Mouse (Mus musculus) embryonic facial prominence, embryonic 10.5 days (tissue): Measurements from ENCODE around the gene Arhgef33. TPM values are rescaled to one million over a fixed set of nuclear protein-coding genes. Genes with fewer than 3 reads are reported as not detected.

ENCODE experiments used
- DNase-seq: peaks from one replicate; pipeline ENCODE4 v3.0.0-alpha.2; 2017; ENCODE audit warnings: low spot score
- H3K27ac ChIP-seq: fragments of 300-500 bp; sonication (generic); replicated peaks from 2 replicates; pipeline ENCODE4 v1.5.1; 2016; ENCODE audit warnings: mild to moderate bottlenecking
- H3K27me3 ChIP-seq: fragments of 300-500 bp; sonication (generic); replicated peaks from 2 replicates; pipeline ENCODE4 v1.6.1; 2016; ENCODE audit warnings: low read depth, mild to moderate bottlenecking; ENCODE audit not compliant: poor library complexity, severe bottlenecking
- H3K36me3 ChIP-seq: fragments of 300-500 bp; sonication (generic); replicated peaks from 2 replicates; pipeline ENCODE4 v1.6.1; 2016; ENCODE audit warnings: mild to moderate bottlenecking, moderate library complexity
- H3K4me1 ChIP-seq: fragments of 300-500 bp; sonication (generic); 2 replicates; pipeline ENCODE4 v1.6.1; 2016
- H3K4me3 ChIP-seq: fragments of 300-500 bp; sonication (generic); 2 replicates; pipeline ENCODE4 v1.5.1; 2016; ENCODE audit warnings: mild to moderate bottlenecking, moderate library complexity
- H3K9me3 ChIP-seq: fragments of 300-500 bp; sonication (generic); 2 replicates; pipeline ENCODE4 v1.6.1; 2016; ENCODE audit warnings: mild to moderate bottlenecking
- WGBS: fragments of 180-500 bp; shearing (Covaris S2); methylation state at CpG from one replicate; pipeline ENCODE4 v1.1.7; 2016; 5-methylcytosine and 5-hydroxymethylcytosine counted together
- polyA plus RNA-seq: library from polyadenylated mRNA; unstranded; fragments of >200 nt; fragmentation: Nextera tagmentation; extraction: Ambion mirVana; gene quantifications from 2 replicates; pipeline ENCODE4 v1.2.1, GENCODE M21; 2016

Arhgef33 gene
- polyA plus RNA-seq, 1 experiment from 2014 or later, result 0.70 TPM

DNA sequence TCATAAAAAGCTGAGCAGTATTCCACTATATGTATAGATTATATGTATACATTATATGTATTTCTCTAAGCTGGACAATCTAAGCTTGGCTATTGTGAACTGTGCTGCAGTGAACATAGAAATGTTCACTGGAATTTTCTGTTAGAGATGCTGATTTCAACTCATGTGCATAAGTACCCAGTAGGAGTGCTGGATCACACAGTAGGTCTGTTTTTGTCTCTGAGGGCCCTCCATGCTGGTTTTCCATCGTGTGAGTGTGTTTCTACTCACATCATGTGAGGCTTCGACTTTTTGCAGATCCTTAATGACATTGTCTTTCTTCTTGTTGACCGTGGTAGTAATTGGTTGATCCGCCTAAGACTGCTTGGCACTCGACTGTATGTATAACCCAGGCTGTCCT, 8.4 kb upstream of the Arhgef33 start:
- Histone ChIP-seq H3K36me3 (no peaks in the 10 kb centered on the region), H3K4me3 (no peak overlapping the region), H3K27me3 (no peaks in the 10 kb centered on the region), H3K4me1 (no peaks in the 10 kb centered on the region), H3K27ac (no peak overlapping the region), H3K9me3 (no peaks in the 10 kb centered on the region)
- WGBS, result 92% methylated on average over 5 of the region's 5 CpGs
- no peak for DNase-seq

DNA sequence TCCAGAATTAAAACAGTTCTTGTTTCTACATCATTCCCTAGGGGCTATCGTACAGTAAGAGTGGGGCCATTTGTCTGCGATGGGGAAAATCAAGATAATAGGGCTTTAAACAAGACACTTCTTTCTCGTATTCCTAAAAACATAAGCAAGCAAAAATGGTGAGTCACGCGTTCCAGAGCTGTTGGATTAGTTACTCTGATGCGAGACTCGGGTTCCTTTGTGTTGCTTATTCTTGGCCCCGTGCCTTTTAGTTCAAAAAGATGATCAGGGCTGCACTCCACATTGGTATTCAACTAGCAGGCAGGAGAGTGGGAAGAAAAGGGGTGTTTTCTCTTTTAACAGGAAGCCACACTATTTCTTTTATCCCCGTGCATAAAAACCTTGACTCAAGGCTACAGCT, 4.6 kb downstream of the Arhgef33 start:
- 79% methylated on average over 9 of the region's 9 CpGs for WGBS
- Histone ChIP-seq H3K27ac (no peak overlapping the region; the same call in 1 of the 2 replicates), H3K9me3 (no peaks in the 10 kb centered on the region), H3K4me1 (peaks cover 9% of the 10 kb centered on the region; the same call in 1 of the 2 replicates), H3K27me3 (no peaks in the 10 kb centered on the region), H3K4me3 (no peak overlapping the region), H3K36me3 (no peaks in the 10 kb centered on the region)
- DNase-seq, result no peak

GRCm38 (mm10) chr17:80312405-80312804, 5.2 kb downstream of the Arhgef33 start:
- DNase-seq, result no peak
- H3K4me3 ChIP-seq, result no peak overlapping the region
- H3K27ac ChIP-seq, result no peak overlapping the region
- WGBS, result 86% methylated on average over 4 of the region's 4 CpGs
- H3K36me3 ChIP-seq, result no peaks in the 10 kb centered on the region
- peaks cover 9% of the 10 kb centered on the region; the same call in 1 of the 2 replicates for H3K4me1 ChIP-seq
- no peaks in the 10 kb centered on the region for H3K9me3 ChIP-seq
- H3K27me3 ChIP-seq, result no peaks in the 10 kb centered on the region

DNA sequence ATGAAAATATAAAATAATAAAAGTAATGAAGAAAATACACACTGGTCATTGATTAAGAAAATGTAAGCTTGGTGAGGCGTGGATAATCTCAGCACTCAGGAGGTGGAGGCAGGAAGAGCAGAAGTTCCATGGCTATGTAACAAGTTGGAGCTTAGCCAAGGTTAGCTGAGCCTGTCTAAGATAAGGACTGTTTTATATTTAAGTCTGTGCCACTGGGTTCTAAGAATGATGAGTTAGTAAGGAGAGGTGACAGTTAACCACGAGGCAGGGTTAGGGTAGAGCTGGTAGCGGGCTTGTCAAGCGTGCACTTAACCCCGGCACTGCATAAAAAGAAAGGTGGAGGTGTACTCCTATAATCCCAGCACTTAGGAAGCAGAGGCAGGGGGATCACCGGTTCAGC, 15.0 kb downstream of the Arhgef33 start:
- no peak for DNase-seq
- Histone ChIP-seq H3K4me1 (0 out of 2 replicates have a peak, but pooled peaks cover 5% of the 10 kb centered on the region), H3K27me3 (no peaks in the 10 kb centered on the region), H3K27ac (no peak overlapping the region), H3K36me3 (no peaks in the 10 kb centered on the region), H3K9me3 (no peaks in the 10 kb centered on the region), H3K4me3 (no peak overlapping the region)
- whole genome bisulfite sequencing, result 88% methylated on average over 6 of the region's 6 CpGs

DNA sequence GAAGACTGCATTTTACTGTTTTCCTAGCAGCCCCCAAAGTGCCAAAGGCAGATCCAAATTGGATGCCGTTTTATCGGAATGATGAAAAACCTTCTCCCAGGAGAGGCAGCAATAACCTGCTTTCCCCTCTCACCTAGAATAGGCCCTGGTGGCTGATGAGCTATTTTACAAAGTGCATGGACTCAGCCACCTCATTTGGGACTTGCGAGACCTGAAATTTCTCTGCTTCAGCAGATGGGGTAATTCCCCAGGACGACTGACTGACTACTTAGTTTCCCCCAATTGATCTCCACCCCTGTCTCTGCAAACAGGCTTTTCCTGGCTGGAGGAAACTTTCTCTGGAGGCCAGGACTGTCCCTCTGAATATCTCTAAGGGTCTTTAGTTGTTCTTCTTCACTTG, 15.8 kb downstream of the Arhgef33 start:
- Histone ChIP-seq H3K27ac (no peak overlapping the region), H3K36me3 (no peaks in the 10 kb centered on the region), H3K4me3 (no peak overlapping the region), H3K9me3 (no peaks in the 10 kb centered on the region), H3K27me3 (no peaks in the 10 kb centered on the region; the same call in 1 of the 2 replicates), H3K4me1 (0 out of 2 replicates have a peak, but pooled peaks cover 5% of the 10 kb centered on the region)
- WGBS, result 84% methylated on average over 4 of the region's 4 CpGs
- no peak for DNase-seq

DNA sequence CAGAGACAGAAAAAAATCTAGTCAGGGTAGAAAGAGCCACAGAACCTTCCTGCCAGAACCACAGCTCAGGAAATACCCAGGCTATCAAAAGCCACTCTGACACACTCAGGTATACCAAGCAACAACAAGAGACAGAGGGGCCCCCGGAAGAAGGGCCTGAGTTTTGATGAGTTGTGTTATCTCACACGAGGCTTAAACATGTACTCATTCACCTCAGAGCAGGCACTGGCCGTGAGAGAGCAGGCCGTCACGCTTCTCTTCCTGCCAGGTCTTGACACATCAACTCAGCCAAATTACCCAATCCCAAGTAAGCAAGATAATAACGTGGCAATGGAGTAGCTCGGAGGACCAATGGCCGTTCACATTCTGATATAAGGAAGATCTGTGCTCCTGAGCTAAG, 16.5 kb downstream of the Arhgef33 start:
- Histone ChIP-seq H3K9me3 (no peaks in the 10 kb centered on the region), H3K36me3 (no peaks in the 10 kb centered on the region), H3K4me3 (no peak overlapping the region), H3K4me1 (0 out of 2 replicates have a peak, but pooled peaks cover 5% of the 10 kb centered on the region), H3K27ac (no peak overlapping the region), H3K27me3 (no peaks in the 10 kb centered on the region; the same call in 1 of the 2 replicates)
- 83% methylated on average over 8 of the region's 8 CpGs for WGBS
- DNase-seq, result no peak

DNA sequence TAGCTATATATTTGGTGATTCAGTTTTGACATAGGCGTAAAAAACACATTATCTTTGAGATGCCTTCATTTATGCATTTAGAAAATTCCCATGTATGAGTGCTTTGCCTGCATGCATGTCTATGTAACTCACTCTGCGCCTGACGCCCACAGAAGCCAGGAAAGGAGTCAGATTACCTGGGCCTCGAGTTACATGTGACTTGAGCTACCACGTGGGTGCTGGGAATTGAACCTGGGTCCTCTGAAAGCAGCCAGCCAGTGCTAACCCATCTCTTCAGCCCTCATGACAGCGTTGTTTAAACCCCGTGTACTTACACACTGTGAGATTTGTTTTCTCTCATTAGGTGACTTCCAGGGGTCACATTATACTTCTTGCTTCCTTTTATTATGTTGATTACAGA, 17.3 kb downstream of the Arhgef33 start:
- no peak overlapping the region for H3K27ac ChIP-seq

GRCm38 (mm10) chr17:80325456-80325855, 18.2 kb downstream of the Arhgef33 start:
- no peaks in the 10 kb centered on the region for H3K36me3 ChIP-seq
- 0 out of 2 replicates have a peak, but pooled peaks cover 5% of the 10 kb centered on the region for H3K4me1 ChIP-seq
- DNase-seq, result no peak
- 67% methylated on average over 5 of the region's 5 CpGs for WGBS
- no peaks in the 10 kb centered on the region for H3K9me3 ChIP-seq
- H3K4me3 ChIP-seq, result no peak overlapping the region
- no peak overlapping the region for H3K27ac ChIP-seq
- no peaks in the 10 kb centered on the region; the same call in 1 of the 2 replicates for H3K27me3 ChIP-seq

More for the DNA sequence above, 17.3 kb downstream of the Arhgef33 start:
- WGBS, result 84% methylated on average over 7 of the region's 7 CpGs
- Histone ChIP-seq H3K4me3 (no peak overlapping the region), H3K9me3 (no peaks in the 10 kb centered on the region), H3K4me1 (0 out of 2 replicates have a peak, but pooled peaks cover 5% of the 10 kb centered on the region), H3K36me3 (no peaks in the 10 kb centered on the region), H3K27me3 (no peaks in the 10 kb centered on the region; the same call in 1 of the 2 replicates)
- no peak for DNase-seq

GRCm38 (mm10) chr17:80326431-80326830, 19.2 kb downstream of the Arhgef33 start:
- H3K4me3 ChIP-seq, result no peak overlapping the region
- WGBS, result 54% methylated on average over 3 of the region's 3 CpGs
- H3K27ac ChIP-seq, result no peak overlapping the region
- H3K36me3 ChIP-seq, result no peaks in the 10 kb centered on the region
- H3K9me3 ChIP-seq, result no peaks in the 10 kb centered on the region
- DNase-seq, result no peak
- no peaks in the 10 kb centered on the region; the same call in 1 of the 2 replicates for H3K27me3 ChIP-seq
- 0 out of 2 replicates have a peak, but pooled peaks cover 5% of the 10 kb centered on the region for H3K4me1 ChIP-seq

DNA sequence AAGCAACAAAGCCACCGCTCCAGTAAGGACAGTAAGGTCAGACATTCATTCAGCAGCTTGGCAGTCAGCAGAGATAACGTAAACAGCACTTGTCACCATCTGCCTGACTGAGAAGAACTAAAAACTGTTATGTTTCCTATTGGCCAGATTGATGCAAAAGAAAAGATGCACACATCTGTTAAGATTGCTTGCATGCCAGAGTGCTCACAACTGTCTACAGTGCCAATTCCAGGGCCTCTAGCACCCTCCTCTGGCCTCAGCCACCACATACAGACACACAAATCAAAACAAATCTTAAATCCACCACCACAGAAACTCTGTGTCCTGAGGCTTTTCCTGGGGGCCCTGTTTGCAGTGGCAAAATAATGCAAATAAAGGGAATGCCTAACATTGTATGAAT, 25.2 kb downstream of the Arhgef33 start:
- no peak overlapping the region for H3K27ac ChIP-seq
- 87% methylated on average over 2 of the region's 2 CpGs for WGBS

DNA sequence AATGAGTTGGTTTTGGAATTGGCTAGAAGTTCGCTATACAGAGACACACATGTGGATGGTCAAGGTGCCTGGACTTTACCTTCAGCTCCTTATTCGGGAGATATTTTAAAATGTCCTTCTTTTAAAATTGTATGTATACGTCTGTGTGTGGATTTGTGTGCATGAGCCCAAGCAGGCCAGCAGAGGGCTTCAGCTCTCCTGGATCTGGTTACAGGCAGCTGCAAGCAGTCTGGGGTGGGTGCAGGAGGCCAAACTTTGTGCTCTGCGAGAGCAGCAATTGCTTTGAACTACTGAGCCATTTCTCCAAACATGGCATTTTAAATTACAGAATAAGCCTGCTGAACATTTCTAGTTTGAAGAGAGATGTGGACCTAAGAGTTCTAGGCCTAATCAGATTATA, 38.1 kb downstream of the Arhgef33 start:
- Histone ChIP-seq H3K9me3 (peaks cover 5% of the 10 kb centered on the region; the same call in 1 of the 2 replicates), H3K4me1 (peaks cover 10% of the 10 kb centered on the region), H3K27me3 (peaks cover 6% of the 10 kb centered on the region; the same call in 1 of the 2 replicates), H3K36me3 (no peaks in the 10 kb centered on the region), H3K4me3 (no peak overlapping the region), H3K27ac (no peak overlapping the region)
- peak; percentile 50 for DNase-seq
- 75% methylated on average over 4 of the region's 4 CpGs for WGBS

More for the DNA sequence above, 25.2 kb downstream of the Arhgef33 start:
- Histone ChIP-seq H3K27me3 (no peaks in the 10 kb centered on the region; the same call in 1 of the 2 replicates), H3K4me1 (no peaks in the 10 kb centered on the region), H3K4me3 (no peak overlapping the region), H3K9me3 (no peaks in the 10 kb centered on the region), H3K36me3 (no peaks in the 10 kb centered on the region)
- DNase-seq, result no peak

GRCm38 (mm10) chr17:80346591-80347125, 39.5 kb downstream of the Arhgef33 start:
- 34% methylated on average over 11 of the region's 11 CpGs for WGBS
- peak overlapping the region; percentile 59 for H3K27ac ChIP-seq
- no peaks in the 10 kb centered on the region for H3K36me3 ChIP-seq
- H3K4me3 ChIP-seq, result no peak overlapping the region
- peaks cover 10% of the 10 kb centered on the region for H3K4me1 ChIP-seq
- peak; percentile 32 for DNase-seq
- peaks cover 6% of the 10 kb centered on the region; the same call in 1 of the 2 replicates for H3K27me3 ChIP-seq
- H3K9me3 ChIP-seq, result peaks cover 5% of the 10 kb centered on the region; the same call in 1 of the 2 replicates

DNA sequence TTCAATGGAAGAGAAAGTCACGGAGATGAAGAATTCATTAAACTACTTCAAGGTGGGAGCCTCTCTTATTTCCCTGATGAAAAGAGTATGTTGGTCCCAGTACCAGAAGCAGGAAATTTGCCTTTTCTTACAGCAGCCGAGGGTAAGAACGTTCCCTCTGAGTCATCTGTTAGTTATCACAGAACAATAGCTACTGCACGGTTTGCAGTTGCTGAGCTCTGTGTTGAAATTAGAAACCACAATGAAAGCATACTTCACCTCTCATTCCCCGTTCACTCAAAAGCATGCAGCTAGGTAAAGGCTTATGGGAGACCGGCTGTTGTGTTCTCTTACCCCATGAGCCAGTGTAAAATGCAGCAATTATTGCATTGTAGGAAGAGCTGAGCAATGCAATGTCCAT, 40.0 kb downstream of the Arhgef33 start:
- WGBS, result 42% methylated on average over 6 of the region's 6 CpGs
- Histone ChIP-seq H3K9me3 (peaks cover 5% of the 10 kb centered on the region; the same call in 1 of the 2 replicates), H3K27me3 (peaks cover 6% of the 10 kb centered on the region; the same call in 1 of the 2 replicates), H3K36me3 (no peaks in the 10 kb centered on the region), H3K4me1 (peaks cover 10% of the 10 kb centered on the region), H3K4me3 (no peak overlapping the region), H3K27ac (peak overlapping the region; percentile 59)
- no peak for DNase-seq
